Mouse (Mus musculus): ENCODE results near the gene Alb. TPM values are rescaled to one million over a fixed set of nuclear protein-coding genes. Genes with fewer than 3 reads are reported as not detected.

Alb gene
- polyA plus RNA-seq, 1 experiment, result not detected

GRCm38 (mm10) chr5:90447577-90447976 lies 13.1 kb upstream of the Alb start:
- 33% methylated on average over 3 of the region's 3 CpGs for WGBS
- TF ChIP-seq CTCF (IDR thresholded peaks at IDR 0.05; ENCODE audit: extremely low read depth, insufficient read length, insufficient replicate concordance, low read depth, low read length) (no peak), POLR2A (IDR thresholded peaks at IDR 0.05; ENCODE audit: low read depth, low read length) (no peak)

GRCm38 (mm10) chr5:90449961-90450360 lies 10.7 kb upstream of the Alb start:
- Histone ChIP-seq H3K27me3 (ENCODE audit: control insufficient read depth, insufficient read depth, low read length) (no peaks in the 10 kb centered on the region), H3K27ac (ENCODE audit: insufficient read depth, low read depth, low read length) (no peak overlapping the region), H3K36me3 (ENCODE audit: control insufficient read depth, insufficient read depth, low read length) (no peaks in the 10 kb centered on the region), H3K4me3 (ENCODE audit: low read depth, low read length) (no peak overlapping the region), H3K4me1 (ENCODE audit: control insufficient read depth, insufficient read depth, insufficient read length, low read length) (no peaks in the 10 kb centered on the region)
- TF ChIP-seq POLR2A (IDR thresholded peaks at IDR 0.05; ENCODE audit: low read depth, low read length), result no peak
- TF ChIP-seq CTCF (IDR thresholded peaks at IDR 0.05; ENCODE audit: extremely low read depth, insufficient read length, insufficient replicate concordance, low read depth, low read length), result no peak
- WGBS, result 62% methylated on average over 5 of the region's 5 CpGs

More at GRCm38 (mm10) chr5:90447577-90447976, 13.1 kb upstream of the Alb start:
- Histone ChIP-seq H3K4me1 (ENCODE audit: control insufficient read depth, insufficient read depth, insufficient read length, low read length) (no peaks in the 10 kb centered on the region), H3K36me3 (ENCODE audit: control insufficient read depth, insufficient read depth, low read length) (no peaks in the 10 kb centered on the region), H3K27me3 (ENCODE audit: control insufficient read depth, insufficient read depth, low read length) (no peaks in the 10 kb centered on the region), H3K4me3 (ENCODE audit: low read depth, low read length) (no peak overlapping the region), H3K27ac (ENCODE audit: insufficient read depth, low read depth, low read length) (no peak overlapping the region)

GRCm38 (mm10) chr5:90452711-90453110 lies 8.0 kb upstream of the Alb start:
- 53% methylated on average over 4 of the region's 4 CpGs for whole genome bisulfite sequencing
- H3K27me3 ChIP-seq (ENCODE audit: control insufficient read depth, insufficient read depth, low read length), result no peaks in the 10 kb centered on the region
- H3K27ac ChIP-seq (ENCODE audit: insufficient read depth, low read depth, low read length), result no peak overlapping the region
- no peak for TF ChIP-seq POLR2A (IDR thresholded peaks at IDR 0.05; ENCODE audit: low read depth, low read length)
- no peaks in the 10 kb centered on the region for H3K36me3 ChIP-seq (ENCODE audit: control insufficient read depth, insufficient read depth, low read length)
- H3K4me3 ChIP-seq (ENCODE audit: low read depth, low read length), result no peak overlapping the region
- H3K4me1 ChIP-seq (ENCODE audit: control insufficient read depth, insufficient read depth, insufficient read length, low read length), result no peaks in the 10 kb centered on the region

- no peak for TF ChIP-seq CTCF (IDR thresholded peaks at IDR 0.05; ENCODE audit: extremely low read depth, insufficient read length, insufficient replicate concordance, low read depth, low read length)
- Histone ChIP-seq H3K36me3 (ENCODE audit: control insufficient read depth, insufficient read depth, low read length) (no peaks in the 10 kb centered on the region), H3K4me3 (ENCODE audit: low read depth, low read length) (no peak overlapping the region), H3K27me3 (ENCODE audit: control insufficient read depth, insufficient read depth, low read length) (no peaks in the 10 kb centered on the region), H3K4me1 (ENCODE audit: control insufficient read depth, insufficient read depth, insufficient read length, low read length) (no peaks in the 10 kb centered on the region), H3K27ac (ENCODE audit: insufficient read depth, low read depth, low read length) (no peak overlapping the region)
- 48% methylated on average over 1 of the region's 1 CpGs for WGBS
Measured at GRCm38 (mm10) chr5:90457241-90457640, 3.5 kb upstream of the Alb start.

GRCm38 (mm10) chr5:90458727-90459126 lies 2.0 kb upstream of the Alb start:
- no peaks in the 10 kb centered on the region for H3K4me1 ChIP-seq (ENCODE audit: control insufficient read depth, insufficient read depth, insufficient read length, low read length)
- 61% methylated on average over 5 of the region's 5 CpGs for WGBS
- no peak overlapping the region for H3K4me3 ChIP-seq (ENCODE audit: low read depth, low read length)
- H3K36me3 ChIP-seq (ENCODE audit: control insufficient read depth, insufficient read depth, low read length), result no peaks in the 10 kb centered on the region
- H3K27ac ChIP-seq (ENCODE audit: insufficient read depth, low read depth, low read length), result no peak overlapping the region
- no peaks in the 10 kb centered on the region for H3K27me3 ChIP-seq (ENCODE audit: control insufficient read depth, insufficient read depth, low read length)
- TF ChIP-seq CTCF (IDR thresholded peaks at IDR 0.05; ENCODE audit: extremely low read depth, insufficient read length, insufficient replicate concordance, low read depth, low read length), result no peak
- TF ChIP-seq POLR2A (IDR thresholded peaks at IDR 0.05; ENCODE audit: low read depth, low read length), result no peak

GRCm38 (mm10) chr5:90466806-90467205 lies 6.1 kb downstream of the Alb start:
- Histone ChIP-seq H3K27ac (ENCODE audit: insufficient read depth, low read depth, low read length) (no peak overlapping the region), H3K4me3 (ENCODE audit: low read depth, low read length) (no peak overlapping the region), H3K27me3 (ENCODE audit: control insufficient read depth, insufficient read depth, low read length) (no peaks in the 10 kb centered on the region), H3K4me1 (ENCODE audit: control insufficient read depth, insufficient read depth, insufficient read length, low read length) (no peaks in the 10 kb centered on the region), H3K36me3 (ENCODE audit: control insufficient read depth, insufficient read depth, low read length) (no peaks in the 10 kb centered on the region)
- no peak for TF ChIP-seq POLR2A (IDR thresholded peaks at IDR 0.05; ENCODE audit: low read depth, low read length)
- no peak for TF ChIP-seq CTCF (IDR thresholded peaks at IDR 0.05; ENCODE audit: extremely low read depth, insufficient read length, insufficient replicate concordance, low read depth, low read length)
- WGBS, result 68% methylated on average over 4 of the region's 4 CpGs

GRCm38 (mm10) chr5:90467245-90467644 lies 6.5 kb downstream of the Alb start:
- Histone ChIP-seq H3K27ac (ENCODE audit: insufficient read depth, low read depth, low read length) (no peak overlapping the region), H3K4me1 (ENCODE audit: control insufficient read depth, insufficient read depth, insufficient read length, low read length) (no peaks in the 10 kb centered on the region), H3K36me3 (ENCODE audit: control insufficient read depth, insufficient read depth, low read length) (no peaks in the 10 kb centered on the region), H3K27me3 (ENCODE audit: control insufficient read depth, insufficient read depth, low read length) (no peaks in the 10 kb centered on the region), H3K4me3 (ENCODE audit: low read depth, low read length) (no peak overlapping the region)
- WGBS, result 48% methylated on average over 6 of the region's 6 CpGs
- no peak for TF ChIP-seq POLR2A (IDR thresholded peaks at IDR 0.05; ENCODE audit: low read depth, low read length)
- TF ChIP-seq CTCF (IDR thresholded peaks at IDR 0.05; ENCODE audit: extremely low read depth, insufficient read length, insufficient replicate concordance, low read depth, low read length), result no peak

DNA sequence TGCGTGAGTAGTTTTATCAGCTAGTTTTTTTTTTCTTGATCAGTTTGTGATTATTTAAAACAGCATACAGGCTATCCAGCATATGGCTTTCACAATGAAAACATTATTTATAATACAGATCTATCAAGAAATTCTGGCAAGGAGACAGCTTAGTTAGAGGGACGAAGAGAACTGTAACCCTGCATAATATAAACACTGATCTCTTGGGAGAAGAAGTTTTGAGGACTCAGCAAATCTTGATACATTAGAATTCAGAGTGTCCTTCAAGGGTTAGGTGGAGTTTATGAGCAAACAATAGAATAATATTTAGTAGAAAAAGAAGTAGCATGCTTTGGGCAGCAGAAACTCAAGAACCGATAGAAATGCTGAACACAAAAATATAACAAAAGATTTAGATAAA lies 10.1 kb downstream of the Alb start:
- Histone ChIP-seq H3K4me1 (ENCODE audit: control insufficient read depth, insufficient read depth, insufficient read length, low read length) (no peaks in the 10 kb centered on the region), H3K27ac (ENCODE audit: insufficient read depth, low read depth, low read length) (no peak overlapping the region), H3K36me3 (ENCODE audit: control insufficient read depth, insufficient read depth, low read length) (no peaks in the 10 kb centered on the region), H3K27me3 (ENCODE audit: control insufficient read depth, insufficient read depth, low read length) (no peaks in the 10 kb centered on the region), H3K4me3 (ENCODE audit: low read depth, low read length) (no peak overlapping the region)
- 83% methylated on average over 3 of the region's 3 CpGs for WGBS
- TF ChIP-seq CTCF (IDR thresholded peaks at IDR 0.05; ENCODE audit: extremely low read depth, insufficient read length, insufficient replicate concordance, low read depth, low read length) (no peak), POLR2A (IDR thresholded peaks at IDR 0.05; ENCODE audit: low read depth, low read length) (no peak)

Data from small intestine, adult 2 months (tissue).